Mouse (Mus musculus): ENCODE results near the gene a. TPM values are rescaled to one million over a fixed set of nuclear protein-coding genes. Genes with fewer than 3 reads are reported as not detected.

a gene
- polyA plus RNA-seq, 1 experiment = not detected

GRCm38 (mm10) chr2:154757691-154758090, 33.5 kb upstream of the a start:
- no peak overlapping the region for H3K27ac ChIP-seq (ENCODE audit: insufficient read depth, low read depth, low read length)
- TF ChIP-seq POLR2A (IDR thresholded peaks at IDR 0.05; ENCODE audit: insufficient read depth, low read depth, low read length) (no peak), CTCF (IDR thresholded peaks at IDR 0.05; ENCODE audit: insufficient read depth, low read depth, low read length) (no peak)
- H3K4me1 ChIP-seq (ENCODE audit: control insufficient read depth, insufficient read depth, low read length) = no peaks in the 10 kb centered on the region
- WGBS = 75% methylated on average over 5 of the region's 5 CpGs
- H3K4me3 ChIP-seq (ENCODE audit: insufficient read depth, low read depth, low read length) = no peak overlapping the region

- Histone ChIP-seq H3K4me1 (ENCODE audit: control insufficient read depth, insufficient read depth, low read length) (no peaks in the 10 kb centered on the region), H3K27ac (ENCODE audit: insufficient read depth, low read depth, low read length) (no peak overlapping the region), H3K4me3 (ENCODE audit: insufficient read depth, low read depth, low read length) (no peak overlapping the region)
- TF ChIP-seq CTCF (IDR thresholded peaks at IDR 0.05; ENCODE audit: insufficient read depth, low read depth, low read length) (no peak), POLR2A (IDR thresholded peaks at IDR 0.05; ENCODE audit: insufficient read depth, low read depth, low read length) (no peak)
- 92% methylated on average over 1 of the region's 1 CpGs for WGBS
Observed at GRCm38 (mm10) chr2:154758454-154758853, 32.7 kb upstream of the a start.

GRCm38 (mm10) chr2:154763226-154763625, 28.0 kb upstream of the a start:
- TF ChIP-seq CTCF (IDR thresholded peaks at IDR 0.05; ENCODE audit: insufficient read depth, low read depth, low read length) (no peak), POLR2A (IDR thresholded peaks at IDR 0.05; ENCODE audit: insufficient read depth, low read depth, low read length) (no peak)
- Histone ChIP-seq H3K27ac (ENCODE audit: insufficient read depth, low read depth, low read length) (no peak overlapping the region), H3K4me3 (ENCODE audit: insufficient read depth, low read depth, low read length) (no peak overlapping the region), H3K4me1 (ENCODE audit: control insufficient read depth, insufficient read depth, low read length) (no peaks in the 10 kb centered on the region)
- 92% methylated on average over 3 of the region's 3 CpGs for WGBS

- 94% methylated on average over 9 of the region's 9 CpGs for WGBS
- Histone ChIP-seq H3K27ac (ENCODE audit: insufficient read depth, low read depth, low read length) (no peak overlapping the region), H3K4me1 (ENCODE audit: control insufficient read depth, insufficient read depth, low read length) (0 out of 2 replicates have a peak, but pooled peaks cover 3% of the 10 kb centered on the region)
Observed at GRCm38 (mm10) chr2:154764828-154765497, 26.2 kb upstream of the a start.

GRCm38 (mm10) chr2:154765554-154766008, 25.6 kb upstream of the a start:
- TF ChIP-seq POLR2A (IDR thresholded peaks at IDR 0.05; ENCODE audit: insufficient read depth, low read depth, low read length) (no peak), CTCF (IDR thresholded peaks at IDR 0.05; ENCODE audit: insufficient read depth, low read depth, low read length) (no peak)
- no peak overlapping the region for H3K27ac ChIP-seq (ENCODE audit: insufficient read depth, low read depth, low read length)
- 0 out of 2 replicates have a peak, but pooled peaks cover 3% of the 10 kb centered on the region for H3K4me1 ChIP-seq (ENCODE audit: control insufficient read depth, insufficient read depth, low read length)
- 79% methylated on average over 8 of the region's 8 CpGs for WGBS
- H3K4me3 ChIP-seq (ENCODE audit: insufficient read depth, low read depth, low read length) = no peak overlapping the region

More at GRCm38 (mm10) chr2:154764828-154765497, 26.2 kb upstream of the a start:
- TF ChIP-seq CTCF (IDR thresholded peaks at IDR 0.05; ENCODE audit: insufficient read depth, low read depth, low read length) (no peak), POLR2A (IDR thresholded peaks at IDR 0.05; ENCODE audit: insufficient read depth, low read depth, low read length) (no peak)
- H3K4me3 ChIP-seq (ENCODE audit: insufficient read depth, low read depth, low read length) = no peak overlapping the region

GRCm38 (mm10) chr2:154767051-154767450, 24.2 kb upstream of the a start:
- no peak overlapping the region for H3K4me3 ChIP-seq (ENCODE audit: insufficient read depth, low read depth, low read length)
- H3K4me1 ChIP-seq (ENCODE audit: control insufficient read depth, insufficient read depth, low read length) = peaks cover 5% of the 10 kb centered on the region; the same call in 1 of the 2 replicates
- no peak overlapping the region for H3K27ac ChIP-seq (ENCODE audit: insufficient read depth, low read depth, low read length)
- no peak for TF ChIP-seq CTCF (IDR thresholded peaks at IDR 0.05; ENCODE audit: insufficient read depth, low read depth, low read length)
- 93% methylated on average over 6 of the region's 6 CpGs for WGBS

- H3K27ac ChIP-seq (ENCODE audit: insufficient read depth, low read depth, low read length) = no peak within 1 kb of the TSS
- H3K4me3 ChIP-seq (ENCODE audit: insufficient read depth, low read depth, low read length) = no peak within 1 kb of the TSS
- peaks cover 5% of the 10 kb centered on the region; the same call in 1 of the 2 replicates for H3K4me1 ChIP-seq (ENCODE audit: control insufficient read depth, insufficient read depth, low read length)
- no peak for TF ChIP-seq POLR2A (IDR thresholded peaks at IDR 0.05; ENCODE audit: insufficient read depth, low read depth, low read length)
Observed at GRCm38 (mm10) chr2:154769930-154770329, 21.3 kb upstream of the a start, which contains the start of gene Gm14214. TSS of gene Gm14214 (minus strand) at chr2:154770030.

GRCm38 (mm10) chr2:154771604-154772003, 19.6 kb upstream of the a start:
- no peak overlapping the region for H3K27ac ChIP-seq (ENCODE audit: insufficient read depth, low read depth, low read length)
- TF ChIP-seq POLR2A (IDR thresholded peaks at IDR 0.05; ENCODE audit: insufficient read depth, low read depth, low read length) (no peak), CTCF (IDR thresholded peaks at IDR 0.05; ENCODE audit: insufficient read depth, low read depth, low read length) (no peak)
- WGBS = 51% methylated on average over 8 of the region's 8 CpGs
- no peak overlapping the region for H3K4me3 ChIP-seq (ENCODE audit: insufficient read depth, low read depth, low read length)
- H3K4me1 ChIP-seq (ENCODE audit: control insufficient read depth, insufficient read depth, low read length) = peaks cover 5% of the 10 kb centered on the region; the same call in 1 of the 2 replicates

GRCm38 (mm10) chr2:154774032-154774431, 17.2 kb upstream of the a start:
- H3K27ac ChIP-seq (ENCODE audit: insufficient read depth, low read depth, low read length) = no peak overlapping the region
- H3K4me3 ChIP-seq (ENCODE audit: insufficient read depth, low read depth, low read length) = no peak overlapping the region
- H3K4me1 ChIP-seq (ENCODE audit: control insufficient read depth, insufficient read depth, low read length) = peaks cover 2% of the 10 kb centered on the region; the same call in 1 of the 2 replicates
- TF ChIP-seq POLR2A (IDR thresholded peaks at IDR 0.05; ENCODE audit: insufficient read depth, low read depth, low read length) (no peak), CTCF (IDR thresholded peaks at IDR 0.05; ENCODE audit: insufficient read depth, low read depth, low read length) (no peak)
- 89% methylated on average over 1 of the region's 1 CpGs for WGBS
